Mouse (Mus musculus) heart, embryonic 16.5 days (tissue): ENCODE data around the gene Glipr2. TPM values are rescaled to one million over a fixed set of nuclear protein-coding genes. Genes with fewer than 3 reads are reported as not detected.

Experiments
- ATAC-seq: fragments of 200-750 bp; cut with Nextera tagmentation; replicated peaks from 2 replicates; pipeline ENCODE4 v1.8.0; 2017; ENCODE audit warnings: moderate number of reproducible peaks; ENCODE audit not compliant: insufficient read depth, low FRiP score; ENCODE audit errors: extremely low read depth
- H3K27ac ChIP-seq: fragments of 300-500 bp; sonication (generic); 2 replicates; pipeline ENCODE4 v1.5.1; 2014; ENCODE audit warnings: mild to moderate bottlenecking, low read length, control low read depth, moderate library complexity
- H3K27me3 ChIP-seq: fragments of 300-500 bp; sonication (generic); 2 replicates; pipeline ENCODE4 v1.6.1; 2014; ENCODE audit warnings: low read length, mixed read lengths; ENCODE audit not compliant: control insufficient read depth, insufficient read depth
- H3K36me3 ChIP-seq: fragments of 300-500 bp; sonication (generic); 2 replicates; pipeline ENCODE4 v1.6.1; 2014; ENCODE audit not compliant: control insufficient read depth, insufficient read depth
- H3K4me1 ChIP-seq: fragments of 300-500 bp; sonication (generic); 2 replicates; pipeline ENCODE4 v1.6.1; 2014; ENCODE audit warnings: low read length, mixed read lengths; ENCODE audit not compliant: control insufficient read depth, insufficient read depth
- H3K4me2 ChIP-seq: fragments of 300-500 bp; sonication (generic); 2 replicates; pipeline ENCODE4 v1.6.1; 2014; ENCODE audit warnings: low read depth, mild to moderate bottlenecking, control low read depth, low read length
- H3K4me3 ChIP-seq: fragments of 300-500 bp; sonication (generic); 2 replicates; pipeline ENCODE4 v1.5.1; 2014; ENCODE audit warnings: mild to moderate bottlenecking, control low read depth, low read length
- H3K9ac ChIP-seq: fragments of 300-500 bp; sonication (generic); 2 replicates; pipeline ENCODE4 v1.6.1; 2014; ENCODE audit warnings: low read length, control low read depth
- H3K9me3 ChIP-seq: fragments of 300-500 bp; sonication (generic); replicated peaks from 2 replicates; pipeline ENCODE4 v1.6.1; 2016; ENCODE audit warnings: low read length; ENCODE audit not compliant: control insufficient read depth
- WGBS: fragments of 180-500 bp; shearing (Covaris S2); extraction: QIAGEN DNeasy Blood & Tissue Kit; methylation state at CpG from one replicate; pipeline ENCODE4 v1.1.7; 2014; 5-methylcytosine and 5-hydroxymethylcytosine counted together
- polyA plus RNA-seq: library from polyadenylated mRNA; unstranded; fragments of >200 nt; fragmentation: Nextera tagmentation; extraction: Ambion mirVana; gene quantifications from 2 replicates; pipeline ENCODE4 v1.2.1, GENCODE M21; 2015

The Glipr2 gene
- polyA plus RNA-seq, 1 experiment from 2014 or later = 53.7 TPM

- Histone ChIP-seq H3K9me3 (no peaks in the 10 kb centered on the region), H3K9ac (no peak overlapping the region), H3K27ac (no peak overlapping the region), H3K36me3 (no peaks in the 10 kb centered on the region), H3K4me2 (no peak overlapping the region), H3K27me3 (no peaks in the 10 kb centered on the region), H3K4me3 (no peak overlapping the region), H3K4me1 (peaks cover 3% of the 10 kb centered on the region)
- no peak for ATAC-seq
- 89% methylated on average over 19 of the region's 19 CpGs for WGBS
These were observed 27.1 kb downstream of the Glipr2 start for GRCm38 (mm10) chr4:43984326-43984725.

GRCm38 (mm10) chr4:43988976-43989375 is 31.8 kb downstream of the Glipr2 start:
- ATAC-seq = no peak
- H3K9ac ChIP-seq = no peak overlapping the region
- no peak overlapping the region for H3K4me2 ChIP-seq
- no peak overlapping the region for H3K4me3 ChIP-seq
- no peaks in the 10 kb centered on the region for H3K27me3 ChIP-seq
- WGBS = 81% methylated on average over 3 of the region's 3 CpGs
- H3K27ac ChIP-seq = no peak overlapping the region
- no peaks in the 10 kb centered on the region for H3K36me3 ChIP-seq
- H3K9me3 ChIP-seq = peaks cover 3% of the 10 kb centered on the region; the same call in 1 of the 2 replicates
- H3K4me1 ChIP-seq = no peaks in the 10 kb centered on the region

- 87% methylated on average over 11 of the region's 11 CpGs for WGBS
- no peak for ATAC-seq
These were observed 35.9 kb downstream of the Glipr2 start for GRCm38 (mm10) chr4:43993072-43993471.

GRCm38 (mm10) chr4:43994342-43994741 is 37.1 kb downstream of the Glipr2 start:
- WGBS = 60% methylated on average over 2 of the region's 2 CpGs
- ATAC-seq = no peak

More at GRCm38 (mm10) chr4:43993072-43993471, 35.9 kb downstream of the Glipr2 start:
- no peaks in the 10 kb centered on the region for H3K36me3 ChIP-seq
- H3K9me3 ChIP-seq = peaks cover 3% of the 10 kb centered on the region; the same call in 1 of the 2 replicates
- no peak overlapping the region for H3K9ac ChIP-seq
- H3K4me2 ChIP-seq = no peak overlapping the region
- H3K4me1 ChIP-seq = no peaks in the 10 kb centered on the region
- H3K27me3 ChIP-seq = no peaks in the 10 kb centered on the region
- H3K27ac ChIP-seq = no peak overlapping the region
- no peak overlapping the region for H3K4me3 ChIP-seq

GRCm38 (mm10) chr4:44003622-44004021 is 46.4 kb downstream of the Glipr2 start:
- 81% methylated on average over 6 of the region's 6 CpGs for WGBS
- no peak overlapping the region for H3K27ac ChIP-seq
- no peaks in the 10 kb centered on the region for H3K4me1 ChIP-seq
- no peaks in the 10 kb centered on the region for H3K36me3 ChIP-seq
- H3K27me3 ChIP-seq = no peaks in the 10 kb centered on the region
- H3K9me3 ChIP-seq = peaks cover 3% of the 10 kb centered on the region
- ATAC-seq = no peak
- H3K9ac ChIP-seq = no peak overlapping the region
- H3K4me3 ChIP-seq = no peak overlapping the region
- no peak overlapping the region for H3K4me2 ChIP-seq

More at GRCm38 (mm10) chr4:43994342-43994741, 37.1 kb downstream of the Glipr2 start:
- no peak overlapping the region for H3K4me2 ChIP-seq
- no peaks in the 10 kb centered on the region for H3K36me3 ChIP-seq
- no peak overlapping the region for H3K4me3 ChIP-seq
- H3K9me3 ChIP-seq = peaks cover 6% of the 10 kb centered on the region
- no peak overlapping the region for H3K9ac ChIP-seq
- H3K27me3 ChIP-seq = no peaks in the 10 kb centered on the region
- H3K27ac ChIP-seq = no peak overlapping the region
- H3K4me1 ChIP-seq = no peaks in the 10 kb centered on the region

- H3K27ac ChIP-seq = no peak within 1 kb of the TSS
- no peaks in the 10 kb centered on the region for H3K36me3 ChIP-seq
- H3K27me3 ChIP-seq = no peaks in the 10 kb centered on the region
- H3K4me3 ChIP-seq = no peak within 1 kb of the TSS
- 78% methylated on average over 5 of the region's 5 CpGs for WGBS
- H3K4me2 ChIP-seq = no peak within 1 kb of the TSS
- H3K9ac ChIP-seq = no peak within 1 kb of the TSS
- no peaks in the 10 kb centered on the region for H3K9me3 ChIP-seq
- ATAC-seq = no peak
- H3K4me1 ChIP-seq = no peaks in the 10 kb centered on the region
These were observed 46.9 kb downstream of the Glipr2 start, which contains the start of gene Clta for GRCm38 (mm10) chr4:44004126-44004525. Gene Clta (plus strand): TSS chr4:44004452.

GRCm38 (mm10) chr4:44004623-44005409 is 47.6 kb downstream of the Glipr2 start:
- Histone ChIP-seq H3K4me3 (no peak overlapping the region), H3K9me3 (no peaks in the 10 kb centered on the region), H3K36me3 (no peaks in the 10 kb centered on the region), H3K27ac (no peak overlapping the region), H3K4me1 (no peaks in the 10 kb centered on the region), H3K9ac (no peak overlapping the region), H3K27me3 (no peaks in the 10 kb centered on the region), H3K4me2 (no peak overlapping the region)
- WGBS = 71% methylated on average over 3 of the region's 3 CpGs
- ATAC-seq = no peak

- no peak for ATAC-seq
- Histone ChIP-seq H3K4me2 (no peak overlapping the region), H3K4me3 (no peak overlapping the region), H3K9ac (no peak overlapping the region), H3K9me3 (no peaks in the 10 kb centered on the region), H3K36me3 (no peaks in the 10 kb centered on the region), H3K27me3 (no peaks in the 10 kb centered on the region), H3K27ac (no peak overlapping the region), H3K4me1 (peaks cover 16% of the 10 kb centered on the region)
- 96% methylated on average over 1 of the region's 1 CpGs for WGBS
These were observed 53.0 kb downstream of the Glipr2 start for GRCm38 (mm10) chr4:44010176-44010575.

- H3K36me3 ChIP-seq = no peaks in the 10 kb centered on the region
- no peak overlapping the region for H3K4me2 ChIP-seq
- H3K9me3 ChIP-seq = no peaks in the 10 kb centered on the region
- H3K4me3 ChIP-seq = no peak overlapping the region
- peaks cover 18% of the 10 kb centered on the region for H3K4me1 ChIP-seq
- WGBS = 50% methylated on average over 2 of the region's 2 CpGs
- no peak overlapping the region for H3K27ac ChIP-seq
- no peaks in the 10 kb centered on the region for H3K27me3 ChIP-seq
- no peak for ATAC-seq
- H3K9ac ChIP-seq = no peak overlapping the region
These were observed 53.7 kb downstream of the Glipr2 start for GRCm38 (mm10) chr4:44010893-44011292.
